Mouse (Mus musculus): Measurements from ENCODE around the gene A630095N17Rik.

DNA sequence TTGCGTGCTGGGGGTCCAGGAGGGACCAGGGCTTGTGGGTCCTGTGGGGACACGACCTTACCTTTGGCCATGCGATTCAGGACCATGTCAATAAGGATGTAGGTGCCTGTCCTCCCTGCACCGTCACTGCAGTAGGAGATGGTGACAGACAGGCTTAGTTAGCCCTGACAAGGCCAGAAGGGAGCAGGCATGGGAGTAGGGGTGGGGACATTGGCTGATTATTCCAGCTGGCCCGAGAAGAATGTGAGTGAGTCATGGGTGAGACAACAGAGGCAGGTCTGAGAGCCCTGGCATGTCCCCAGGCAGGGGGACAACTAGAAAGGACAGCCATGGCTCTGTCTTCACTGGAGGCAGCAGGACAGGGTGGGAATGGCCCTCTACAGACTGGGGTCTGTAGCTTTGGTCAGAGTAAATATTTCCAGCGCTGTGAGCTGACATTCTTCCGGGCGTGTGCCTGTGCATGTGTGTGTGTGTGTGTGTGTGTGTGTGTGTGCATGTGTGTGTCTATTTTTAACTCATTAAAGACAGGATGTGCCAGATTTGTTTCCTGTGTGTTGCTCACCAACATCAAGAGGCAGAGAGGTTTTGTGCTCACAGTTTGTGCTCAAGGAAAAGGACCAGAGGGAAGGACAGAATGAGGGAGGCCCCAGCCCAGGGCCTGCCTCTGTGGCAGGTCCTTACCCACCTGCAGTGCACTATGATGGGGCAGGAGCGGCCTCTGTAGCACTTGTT lies 16.3 kb upstream of the A630095N17Rik start:
- no peak for TF ChIP-seq POLR2A (IDR thresholded peaks at IDR 0.05; ENCODE audit: borderline replicate concordance, extremely low read depth, insufficient read depth, insufficient read length, poor library complexity, severe bottlenecking)
- TF ChIP-seq CTCF (IDR thresholded peaks at IDR 0.05; ENCODE audit: borderline replicate concordance, extremely low read depth, insufficient read depth, insufficient read length) = no peak
